Mouse (Mus musculus) megakaryocyte progenitor cell, adult 5-6 weeks (primary cell): ENCODE measurements at regions not wholly inside any gene's neighbourhood (a gene's known extent, or its start where the extent isn't known, plus 50 kb on each side); places are given as distances from the start of the nearest gene placed in this dataset.

Experiments used
- ATAC-seq: replicated peaks from 2 replicates; pipeline ENCODE4 v1.8.0; 2016; ENCODE audit warnings: mild to moderate bottlenecking, moderate TSS enrichment, inconsistent platforms; ENCODE audit not compliant: poor library complexity

DNA sequence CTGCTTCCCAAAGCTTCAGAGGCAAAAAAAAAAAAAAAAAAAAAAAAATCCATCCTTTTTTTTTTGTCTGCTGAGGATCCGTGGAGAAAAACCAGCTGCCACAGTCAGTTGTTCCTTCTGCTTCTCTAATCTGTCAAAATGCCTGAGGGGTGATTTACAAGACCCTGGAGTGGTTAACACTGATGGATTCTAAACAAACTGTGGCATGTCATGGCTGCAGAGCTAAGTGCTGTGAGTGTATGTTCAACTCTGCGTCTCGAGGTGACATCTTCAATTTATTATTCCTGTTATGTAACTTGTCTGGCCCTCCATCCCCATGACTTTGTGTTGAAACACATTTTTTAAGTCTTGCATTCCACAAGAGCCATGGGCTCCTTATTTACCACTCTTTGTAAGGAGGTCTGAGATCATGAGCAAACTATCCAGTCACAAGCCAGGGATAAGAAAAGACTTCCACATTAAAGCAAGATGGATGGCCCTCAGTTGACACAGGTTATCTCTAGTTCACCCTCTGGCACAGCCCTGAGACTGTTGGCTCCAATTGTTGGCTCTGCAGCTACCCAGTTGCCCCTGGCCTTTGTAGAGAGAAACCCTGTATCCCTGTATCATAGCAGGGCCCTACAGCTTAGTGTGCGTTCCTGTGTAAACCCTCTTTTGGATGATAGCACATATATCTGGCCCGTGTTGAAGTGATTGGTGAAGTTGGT lies 153.6 kb downstream of the Thbs2 start:
- ATAC-seq: no peak

DNA sequence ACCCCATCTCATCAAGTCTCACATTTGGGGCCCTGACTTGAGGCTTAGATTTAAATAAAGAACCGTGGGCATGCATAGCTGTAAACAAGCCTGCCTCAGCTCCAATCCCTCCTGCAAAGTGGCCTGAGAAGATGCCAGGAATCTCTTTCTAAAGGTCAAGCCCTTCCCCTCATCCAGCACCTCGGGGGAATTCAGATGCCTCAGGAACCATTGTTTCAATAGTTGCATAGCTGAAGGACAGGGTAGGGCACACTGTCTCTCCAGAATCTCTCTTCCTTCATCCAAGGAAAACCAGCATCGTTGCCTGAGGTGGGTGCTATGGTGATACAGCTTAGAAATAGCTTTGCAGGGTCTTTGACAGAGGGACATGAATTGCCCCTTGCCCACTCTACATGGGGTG lies 154.4 kb downstream of the Thbs2 start:
- no peak for ATAC-seq

- no peak for ATAC-seq
Observed at GRCm38 (mm10) chr17:14539191-14539590, 154.8 kb downstream of the Thbs2 start.

DNA sequence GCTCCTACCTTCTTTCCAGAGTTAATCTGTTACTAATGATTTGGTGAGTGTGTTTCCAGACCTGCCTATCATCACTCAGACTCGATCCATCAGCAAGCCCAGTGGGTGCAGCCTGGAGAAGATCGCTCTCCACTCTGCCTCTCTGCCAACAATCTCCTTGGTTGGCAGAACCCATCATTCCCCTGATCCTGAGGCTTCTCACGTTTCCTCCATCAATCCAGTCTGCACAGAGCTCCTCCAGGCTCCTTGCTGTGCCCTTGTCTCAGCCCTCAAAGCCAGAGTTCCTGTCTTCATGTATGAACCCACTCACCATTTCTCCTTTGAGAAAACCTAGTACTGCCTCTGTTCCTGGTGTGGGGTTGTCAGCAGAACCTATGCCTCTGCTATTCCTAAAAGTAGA lies 155.5 kb downstream of the Thbs2 start:
- ATAC-seq: no peak

GRCm38 (mm10) chr17:14532979-14533314 lies 161.1 kb downstream of the Thbs2 start:
- ATAC-seq: no peak

DNA sequence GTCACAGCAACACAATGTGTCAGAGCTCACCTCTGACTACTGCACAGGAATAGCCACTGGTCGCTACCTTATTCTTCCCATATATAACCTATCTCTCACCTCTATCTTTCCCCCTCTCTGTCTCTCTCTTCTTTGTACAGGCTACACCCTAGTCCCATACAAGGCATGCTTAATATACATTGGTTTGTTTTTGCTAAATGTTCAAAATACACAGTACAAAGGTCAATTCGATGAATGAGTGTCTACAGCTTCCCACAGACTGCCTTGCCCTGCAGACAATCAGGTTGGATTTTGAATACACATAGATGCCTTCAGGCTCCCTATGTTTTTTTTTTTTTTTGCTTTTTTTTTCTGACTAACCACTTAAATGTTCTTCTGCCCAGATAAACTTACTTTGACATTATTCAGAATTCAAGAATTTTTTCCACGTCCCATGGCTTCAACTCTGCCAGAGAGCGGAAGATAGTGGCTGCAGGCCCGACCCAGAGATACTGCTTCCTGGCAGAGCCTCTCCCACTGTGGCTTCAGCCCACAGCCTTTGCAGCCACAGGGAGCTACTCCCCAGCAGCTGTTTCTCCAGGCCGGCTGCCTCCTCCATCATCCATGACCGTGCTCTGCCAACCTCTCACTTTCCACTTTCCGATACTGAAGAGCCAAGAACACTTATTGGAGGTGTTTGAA lies 161.6 kb downstream of the Thbs2 start:
- no peak for ATAC-seq

DNA sequence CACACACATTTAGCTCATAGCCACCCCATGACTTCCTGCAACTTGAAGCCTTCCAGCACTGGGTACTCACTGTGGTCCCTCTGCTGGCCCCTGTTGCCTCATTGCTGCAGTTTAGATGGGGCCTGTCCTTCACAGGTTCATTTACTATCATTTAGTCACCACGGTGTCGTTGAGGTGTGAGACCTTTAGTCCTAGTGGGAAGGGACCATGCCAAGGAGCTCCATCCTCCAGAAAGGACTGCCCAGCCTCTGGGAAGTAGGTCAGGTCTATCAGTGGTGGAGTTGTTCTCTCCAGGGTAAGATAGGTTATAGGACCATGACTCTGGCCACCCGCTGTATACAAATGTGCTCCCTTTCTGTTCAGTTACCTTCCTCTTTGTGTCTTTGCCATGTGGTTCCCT lies 162.2 kb downstream of the Thbs2 start:
- no peak for ATAC-seq

- ATAC-seq: no peak
Observed at GRCm38 (mm10) chr17:14527691-14528090, 166.3 kb downstream of the Thbs2 start.

- no peak for ATAC-seq
Observed at GRCm38 (mm10) chr17:14525255-14525654, 168.8 kb downstream of the Thbs2 start.

GRCm38 (mm10) chr17:14524426-14525236 lies 169.4 kb downstream of the Thbs2 start:
- ATAC-seq: peak; percentile 63; the same call in 1 of the 2 replicates

DNA sequence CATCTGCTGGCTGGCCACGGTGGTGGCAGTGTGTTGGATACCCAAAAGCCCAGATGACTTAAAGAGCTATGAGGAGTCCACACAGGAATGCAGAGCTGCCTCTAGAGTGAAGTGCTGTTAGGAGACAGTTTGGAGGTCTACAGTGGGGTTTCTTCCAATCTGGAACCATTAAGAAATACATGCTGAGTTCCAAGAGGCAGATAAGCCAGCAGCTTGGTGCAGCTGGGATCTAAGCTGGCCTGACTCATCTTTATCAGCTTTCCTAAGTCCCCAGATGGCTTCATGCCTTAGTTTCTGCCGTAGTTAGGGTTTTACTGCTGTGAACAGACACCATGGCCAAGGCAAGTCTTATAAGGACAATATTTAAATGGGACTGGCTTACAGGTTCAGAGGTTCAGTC lies 172.0 kb downstream of the Thbs2 start:
- no peak for ATAC-seq

DNA sequence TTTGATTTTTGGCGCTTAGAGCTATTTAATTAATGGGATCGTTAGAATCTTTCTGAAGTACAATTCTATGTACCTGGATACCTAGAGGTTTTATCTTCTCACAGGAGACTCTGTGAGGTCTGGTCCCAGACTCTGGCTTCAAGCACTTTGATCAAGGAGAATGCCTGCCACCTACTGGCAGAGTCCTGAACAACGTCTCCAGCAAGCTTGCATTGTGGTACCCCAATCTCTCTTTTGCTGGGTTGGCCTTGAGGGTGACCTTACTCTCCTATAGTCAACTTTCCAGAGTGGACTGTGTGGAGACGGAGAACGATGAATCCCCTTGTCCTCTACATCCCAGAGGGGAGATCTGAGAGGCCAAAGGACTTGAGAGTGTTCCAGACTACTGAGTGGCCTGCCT lies 173.5 kb downstream of the Thbs2 start:
- ATAC-seq: peak; percentile 87

DNA sequence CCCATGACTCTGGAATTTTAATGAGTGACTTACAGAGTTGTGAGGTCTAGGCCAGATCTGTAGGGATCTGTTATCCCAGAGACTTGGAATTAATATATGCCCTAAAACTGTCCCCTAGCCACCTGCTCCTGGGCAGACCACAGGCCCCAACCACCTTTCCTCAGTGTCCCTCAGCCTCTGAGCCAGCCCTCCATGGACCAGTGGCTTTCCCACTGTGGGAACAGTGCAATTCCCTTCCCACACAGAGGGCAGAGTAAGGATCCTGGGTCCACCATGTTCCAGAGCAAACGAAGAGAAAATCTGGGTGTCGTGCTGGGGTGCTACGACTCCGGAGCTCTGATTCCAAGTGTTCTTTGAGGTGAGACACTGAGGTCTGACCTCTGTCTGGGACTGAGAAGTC lies 174.7 kb downstream of the Thbs2 start:
- ATAC-seq: no peak

DNA sequence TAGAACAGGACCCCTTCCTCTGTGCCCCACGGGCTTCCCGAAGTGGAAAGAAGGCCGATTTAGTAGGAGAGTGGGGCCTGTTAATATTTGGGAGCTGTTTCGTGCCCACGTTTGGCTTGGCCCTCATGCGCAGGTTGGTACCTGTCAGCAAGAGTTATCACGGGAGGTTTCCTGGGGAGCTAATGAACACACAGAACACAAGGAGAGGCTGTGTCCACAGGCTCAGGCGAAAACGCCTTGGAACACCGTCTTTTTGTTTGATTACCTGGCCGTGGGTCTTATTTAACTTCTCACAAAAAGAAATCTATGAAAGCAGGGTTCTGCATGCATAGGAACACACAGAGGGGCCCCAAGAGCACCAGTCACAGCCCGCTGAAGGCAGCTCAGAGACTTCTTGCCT lies 175.8 kb downstream of the Thbs2 start:
- ATAC-seq: no peak

DNA sequence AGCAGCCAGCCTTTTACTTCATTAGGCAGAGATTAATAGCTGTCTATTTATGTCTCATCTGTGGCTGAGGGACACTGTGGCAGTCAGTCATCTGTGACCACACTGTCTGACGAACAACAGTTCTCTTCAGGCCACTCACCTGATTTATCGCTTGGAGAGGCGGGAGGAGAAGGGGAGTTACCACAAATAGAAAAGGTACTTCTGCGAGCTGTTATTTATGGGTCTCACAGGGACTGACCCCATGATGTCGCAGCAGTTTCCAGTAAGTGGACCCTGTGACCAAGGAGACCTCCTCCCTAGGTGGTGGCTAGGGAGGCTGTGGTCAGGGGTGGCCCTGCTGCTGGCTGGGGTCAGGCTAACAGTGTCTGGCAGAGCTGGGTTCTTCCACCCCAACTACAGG lies 176.7 kb downstream of the Thbs2 start:
- no peak for ATAC-seq

DNA sequence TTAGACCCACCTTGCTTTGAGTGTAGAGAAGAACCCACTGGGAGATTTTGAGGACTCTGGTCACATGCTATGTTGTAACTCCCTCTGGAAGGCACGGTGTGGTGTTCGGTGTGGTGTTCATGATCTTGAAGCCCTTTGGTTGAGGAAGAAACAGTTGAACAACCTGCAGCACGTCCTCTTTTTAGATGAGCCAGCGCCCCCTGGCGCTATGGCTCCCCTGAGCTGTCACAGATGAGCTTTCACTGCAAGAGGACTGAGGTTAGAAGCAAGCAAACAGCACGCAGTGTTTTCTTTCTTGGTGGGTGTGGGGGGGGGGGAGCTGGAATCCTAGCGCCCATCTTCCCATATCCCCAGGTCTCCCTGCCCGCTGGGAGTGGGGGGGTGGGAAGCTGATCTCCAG lies 177.9 kb downstream of the Thbs2 start:
- no peak for ATAC-seq

DNA sequence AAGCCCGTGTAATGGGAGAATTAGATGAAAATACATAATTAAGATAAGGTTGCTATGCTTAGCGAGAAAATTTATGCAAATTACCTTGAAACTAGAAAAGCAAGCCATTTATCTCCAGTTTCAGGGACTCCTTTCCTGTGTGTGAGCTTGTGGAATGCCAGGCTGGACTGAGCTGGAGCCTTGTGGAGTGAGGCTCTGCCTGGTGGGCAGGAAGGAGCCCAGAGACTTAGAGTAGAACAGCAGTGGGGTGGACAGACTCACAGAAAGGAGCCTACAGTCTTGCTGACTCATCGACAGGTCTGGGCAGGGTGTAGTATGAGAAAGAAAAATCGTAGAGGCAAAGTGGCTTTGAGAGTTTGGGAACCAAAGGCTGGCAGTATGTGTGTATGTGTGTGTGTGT lies 180.6 kb downstream of the Thbs2 start:
- ATAC-seq: no peak

DNA sequence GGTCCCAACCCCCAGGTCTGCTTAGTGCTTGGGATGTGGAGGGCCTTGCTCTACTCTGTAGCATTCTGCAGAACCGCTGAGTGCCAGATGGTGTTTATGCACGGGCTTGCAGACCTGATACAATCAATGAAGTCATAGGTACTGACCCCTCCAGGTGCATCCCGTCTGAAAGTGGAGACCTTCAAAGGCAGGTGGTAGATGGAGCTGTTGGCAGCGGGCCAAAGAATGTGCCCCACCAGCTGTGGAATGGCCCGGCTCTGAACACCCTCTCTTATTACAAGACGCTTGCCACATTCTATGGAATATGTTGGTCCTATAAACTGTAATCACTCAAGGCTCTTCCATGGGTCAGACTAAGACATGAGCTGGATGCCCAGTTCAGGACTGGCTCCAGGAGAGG lies 183.5 kb downstream of the Thbs2 start:
- no peak for ATAC-seq

DNA sequence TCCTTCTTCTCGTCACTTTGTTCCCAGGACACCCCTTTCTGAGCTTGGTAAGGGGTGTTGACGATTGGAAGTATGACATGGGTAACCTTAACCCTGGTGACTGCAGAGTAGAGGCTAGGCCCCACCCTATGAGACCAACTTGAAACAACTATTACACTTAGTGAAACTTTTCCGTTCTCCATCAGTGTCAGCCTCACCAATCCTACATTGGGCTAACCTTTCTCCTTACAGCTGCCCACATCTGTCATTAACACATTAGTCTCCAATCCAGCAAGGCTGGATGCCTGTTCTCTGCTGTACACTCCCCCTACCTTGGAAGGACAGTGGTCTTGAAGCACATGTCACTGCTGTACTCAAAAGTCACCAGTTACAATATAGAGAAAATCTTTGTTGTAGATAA lies 186.9 kb downstream of the Thbs2 start:
- no peak for ATAC-seq

DNA sequence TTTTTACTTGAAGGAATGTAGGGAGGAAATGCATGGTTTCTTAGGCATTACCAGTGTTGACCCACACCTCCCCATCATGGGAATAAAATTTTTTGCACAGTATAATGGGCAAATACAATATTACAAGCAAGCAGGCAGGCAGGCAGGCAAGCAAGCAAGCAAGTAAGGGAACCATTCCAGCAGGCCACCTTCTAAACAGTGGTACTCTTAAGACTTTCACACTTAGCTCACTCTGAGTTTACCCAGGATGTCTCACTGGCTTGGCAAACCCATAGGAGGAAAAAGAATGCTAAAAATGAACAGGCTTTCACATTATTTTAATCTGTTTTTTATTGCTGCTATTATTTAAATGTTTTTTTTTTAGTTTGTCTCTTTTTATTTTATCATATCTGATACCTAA lies 187.9 kb downstream of the Thbs2 start:
- ATAC-seq: no peak

- no peak for ATAC-seq
Observed at GRCm38 (mm10) chr17:14505415-14505814, 188.6 kb downstream of the Thbs2 start.

- ATAC-seq: no peak
Observed at GRCm38 (mm10) chr17:14503670-14504069, 190.4 kb downstream of the Thbs2 start.
